15 mouse cellular contexts compared by ENCODE assay signal in genomic region chr1:19088078-19088477, GRCm38 (mm10). TPM values are rescaled to one million over a fixed set of nuclear protein-coding genes. Genes with fewer than 3 reads are reported as not detected.
DNase-seq lines count a peak whose midpoint lies in the region; ATAC-seq lines count a peak whose summit lies in the region.
"Had no signal": no experiment of that assay in that cellular context is flagged by ENCODE, and none has a peak within 500 bp of the region (broad histone marks: within the 10 kb centered on the region; RNA-seq: fewer than 3 reads in every experiment).

No protein-coding gene starts in this region.

- no peaks in the 10 kb centered on the region for H3K36me3 ChIP-seq in forebrain, embryonic 14.5 days (ENCODE audit: control insufficient read depth, insufficient read depth, low read length)
- H3K36me3 ChIP-seq in midbrain, embryonic 10.5 days = no peaks in the 10 kb centered on the region
- H3K36me3 ChIP-seq in heart, embryonic 12.5 days = no peaks in the 10 kb centered on the region
- H3K36me3 ChIP-seq: heart, embryonic 15.5 days; limb, embryonic 15.5 days had no signal

- no peak overlapping the region for H3K4me3 ChIP-seq in forebrain, embryonic 14.5 days (ENCODE audit: low read depth, low read length)
- H3K4me3 ChIP-seq in midbrain, embryonic 10.5 days = no peak overlapping the region
- H3K4me3 ChIP-seq in heart, embryonic 12.5 days = no peak overlapping the region
- H3K4me3 ChIP-seq: gastrocnemius, adult 2 months; heart, embryonic 15.5 days; limb, embryonic 15.5 days had no signal

- H3K4me1 ChIP-seq in forebrain, embryonic 14.5 days (ENCODE audit: control insufficient read depth, insufficient read depth, low read length) = no peaks in the 10 kb centered on the region
- H3K4me1 ChIP-seq in midbrain, embryonic 10.5 days = no peaks in the 10 kb centered on the region
- H3K4me1 ChIP-seq in heart, embryonic 12.5 days (replicated peaks) = no peaks in the 10 kb centered on the region
- H3K4me1 ChIP-seq: heart, embryonic 15.5 days; limb, embryonic 15.5 days had no signal

- WGBS in forebrain, embryonic 14.5 days = 11% methylated on average over 8 of the region's 8 CpGs
- WGBS in midbrain, embryonic 10.5 days = 12% methylated on average over 8 of the region's 8 CpGs
- WGBS in heart, embryonic 12.5 days = 9% methylated on average over 8 of the region's 8 CpGs

- no peaks in the 10 kb centered on the region for H3K27me3 ChIP-seq in forebrain, embryonic 14.5 days (replicated peaks; ENCODE audit: control insufficient read depth, insufficient read depth, low read length)
- H3K27me3 ChIP-seq in midbrain, embryonic 10.5 days (ENCODE audit: low read depth, poor library complexity, severe bottlenecking) = peaks cover 13% of the 10 kb centered on the region; the same call in 1 of the 2 replicates
- no peaks in the 10 kb centered on the region for H3K27me3 ChIP-seq in heart, embryonic 12.5 days (replicated peaks)
- H3K27me3 ChIP-seq: heart, embryonic 15.5 days; limb, embryonic 15.5 days; Patski had no signal

- no peak overlapping the region for H3K27ac ChIP-seq in forebrain, embryonic 14.5 days (ENCODE audit: low read depth, low read length)
- H3K27ac ChIP-seq in midbrain, embryonic 10.5 days (replicated peaks) = no peak overlapping the region
- no peak overlapping the region for H3K27ac ChIP-seq in heart, embryonic 12.5 days (ENCODE audit: poor library complexity, severe bottlenecking)
- H3K27ac ChIP-seq: gastrocnemius, adult 2 months; heart, embryonic 15.5 days; limb, embryonic 15.5 days had no signal

- H3K4me2 ChIP-seq in forebrain, embryonic 14.5 days (ENCODE audit: low read length) = no peak overlapping the region
- no peak overlapping the region for H3K4me2 ChIP-seq in heart, embryonic 12.5 days
- H3K4me2 ChIP-seq: heart, embryonic 15.5 days; limb, embryonic 15.5 days had no signal

- H3K9me3 ChIP-seq in forebrain, embryonic 14.5 days (replicated peaks; ENCODE audit: control insufficient read depth, low read length) = no peaks in the 10 kb centered on the region
- H3K9me3 ChIP-seq in midbrain, embryonic 10.5 days (replicated peaks) = no peaks in the 10 kb centered on the region
- no peaks in the 10 kb centered on the region for H3K9me3 ChIP-seq in heart, embryonic 12.5 days (replicated peaks)
- H3K9me3 ChIP-seq: heart, embryonic 15.5 days; limb, embryonic 15.5 days had no signal

- DNase-seq in embryo, embryonic 10 days (ENCODE audit: low spot score) = peak; percentile 80
- DNase-seq in embryo, embryonic 9.5 days (ENCODE audit: extremely low spot score) = no peak
- DNase-seq in 3T3-L1 (ENCODE audit: low read depth, low spot score) = peak; percentile 2
- DNase-seq in forebrain, embryonic 14.5 days (ENCODE audit: low spot score) = no peak
- DNase-seq in midbrain, embryonic 10.5 days (ENCODE audit: low spot score) = peak; percentile 27
- DNase-seq in heart, adult 8-10 months (ENCODE audit: low spot score) = no peak
- DNase-seq: gastrocnemius, adult 2 months; lung, postnatal 36 days had no signal

- no peak overlapping the region for H3K9ac ChIP-seq in forebrain, embryonic 14.5 days (ENCODE audit: low read length)
- H3K9ac ChIP-seq in heart, embryonic 12.5 days = no peak overlapping the region
- H3K9ac ChIP-seq: heart, embryonic 15.5 days; limb, embryonic 15.5 days had no signal

- peak; percentile 69; the same call in 1 of the 2 replicates for ATAC-seq in forebrain, embryonic 14.5 days
- no peak for ATAC-seq in heart, embryonic 12.5 days (ENCODE audit: insufficient number of reproducible peaks, low FRiP score)
- no peak for ATAC-seq in erythroid progenitor cell, adult 5-6 weeks (replicated peaks; ENCODE audit: low FRiP score, poor library complexity, severe bottlenecking)
- ATAC-seq: Patski had no signal

RNA-seq across cellular contexts. Expression of gene Tfap2d, which starts 14.7 kb away (rescaled TPM):
- 9.6 and 12.9 TPM in 2 replicates for polyA plus RNA-seq in forebrain, embryonic 14.5 days (2014; fragmentation: Nextera tagmentation; extraction: Ambion mirVana)
- polyA plus RNA-seq in midbrain, embryonic 10.5 days (2016; fragmentation: Nextera tagmentation; extraction: Ambion mirVana) = 4.7 and 10.9 TPM in 2 replicates
- not detected in 2 replicates for polyA plus RNA-seq in heart, embryonic 12.5 days (2016; fragmentation: Nextera tagmentation; extraction: Ambion mirVana)
- not detected for total RNA-seq in heart, adult 8-10 months (2022)
- total RNA-seq in erythroid progenitor cell, adult 5-6 weeks (2015; ENCODE audit: low replicate concordance) = not detected in 2 replicates
- total RNA-seq in erythroid progenitor cell, adult 5-6 weeks (2017; ENCODE audit: low replicate concordance) = not detected in 2 replicates
- total RNA-seq: common myeloid progenitor, adult 5-6 weeks; gastrocnemius, adult 2 months had no signal
- polyA plus RNA-seq: heart, embryonic 15.5 days; limb, embryonic 15.5 days; Patski; stomach, embryonic 16.5 days had no signal

Comparison
In these comparisons a context has a peak if more than half of its experiments do, and no peak if none do; other contexts are left out.
1. DNase-seq: peak in embryo, embryonic 10 days (single experiment), 3T3-L1 (single experiment) and midbrain, embryonic 10.5 days (single experiment); none in embryo, embryonic 9.5 days (single experiment), forebrain, embryonic 14.5 days (single experiment) and heart, adult 8-10 months (single experiment).